Mouse (Mus musculus): ENCODE data around the gene Mpzl3.

The Mpzl3 gene

GRCm38 (mm10) chr9:45102528-45102927, 47.5 kb downstream of the Mpzl3 start:
- no peak for DNase-seq (ENCODE audit: low read depth, low spot score)

- no peak for DNase-seq (ENCODE audit: low read depth, low spot score)
Observed at GRCm38 (mm10) chr9:45103211-45103979, 48.4 kb downstream of the Mpzl3 start.

GRCm38 (mm10) chr9:45105596-45106374, 50.8 kb downstream of the Mpzl3 start:
- DNase-seq (ENCODE audit: low read depth, low spot score): no peak

- DNase-seq (ENCODE audit: low read depth, low spot score): no peak
Observed at GRCm38 (mm10) chr9:45115706-45116105, 60.7 kb downstream of the Mpzl3 start.

- no peak for DNase-seq (ENCODE audit: low read depth, low spot score)
Observed at GRCm38 (mm10) chr9:45116819-45117218, 61.8 kb downstream of the Mpzl3 start.

- no peak for DNase-seq (ENCODE audit: low read depth, low spot score)
Observed at GRCm38 (mm10) chr9:45117741-45118431, 62.9 kb downstream of the Mpzl3 start, which contains the start of gene Scn2b. Gene Scn2b, plus strand, starts transcription at chr9:45117782.

GRCm38 (mm10) chr9:45118552-45118951, 63.6 kb downstream of the Mpzl3 start:
- no peak for DNase-seq (ENCODE audit: low read depth, low spot score)

GRCm38 (mm10) chr9:45119316-45119953, 64.4 kb downstream of the Mpzl3 start:
- DNase-seq (ENCODE audit: low read depth, low spot score): no peak

GRCm38 (mm10) chr9:45119954-45120530, 65.1 kb downstream of the Mpzl3 start:
- DNase-seq (ENCODE audit: low read depth, low spot score): no peak

- DNase-seq (ENCODE audit: low read depth, low spot score): no peak
Observed at GRCm38 (mm10) chr9:45120567-45120966, 65.6 kb downstream of the Mpzl3 start.

- no peak for DNase-seq (ENCODE audit: low read depth, low spot score)
Observed at GRCm38 (mm10) chr9:45121001-45121400, 66.0 kb downstream of the Mpzl3 start.

GRCm38 (mm10) chr9:45121769-45122168, 66.8 kb downstream of the Mpzl3 start:
- peak; percentile 78 for DNase-seq (ENCODE audit: low read depth, low spot score)

GRCm38 (mm10) chr9:45122209-45122761, 67.3 kb downstream of the Mpzl3 start:
- DNase-seq (ENCODE audit: low read depth, low spot score): no peak

- DNase-seq (ENCODE audit: low read depth, low spot score): no peak
Observed at GRCm38 (mm10) chr9:45125211-45125610, 70.2 kb downstream of the Mpzl3 start.

GRCm38 (mm10) chr9:45126941-45127340, 72.0 kb downstream of the Mpzl3 start:
- no peak for DNase-seq (ENCODE audit: low read depth, low spot score)
